Mouse (Mus musculus) lung, postnatal 0 days (tissue): ENCODE results near the gene Thop1. TPM values are rescaled to one million over a fixed set of nuclear protein-coding genes. Genes with fewer than 3 reads are reported as not detected.
A peak's percentile ranks its signal among the peaks of the same experiment; 100 is the strongest.

Experiments
- ATAC-seq: fragments of 200-750 bp; cut with Nextera tagmentation; 2 replicates; pipeline ENCODE4 v1.8.0; 2017; ENCODE audit warnings: moderate library complexity
- DNase-seq: peaks from one replicate; pipeline ENCODE4 v3.0.0-alpha.2; 2016; ENCODE audit warnings: low spot score
- H3K27ac ChIP-seq: fragments of 300-500 bp; sonication (generic); 2 replicates; pipeline ENCODE4 v1.5.1; 2014; ENCODE audit warnings: antibody characterized with exemption, mild to moderate bottlenecking, low read length, mixed read lengths
- H3K27me3 ChIP-seq: fragments of 300-500 bp; sonication (generic); replicated peaks from 2 replicates; pipeline ENCODE4 v1.6.1; 2014; ENCODE audit warnings: low read length, mixed read lengths; ENCODE audit not compliant: insufficient read depth
- H3K36me3 ChIP-seq: fragments of 300-500 bp; sonication (generic); 2 replicates; pipeline ENCODE4 v1.6.1; 2014; ENCODE audit warnings: low read length, mixed read lengths; ENCODE audit not compliant: insufficient read depth
- H3K4me1 ChIP-seq: fragments of 300-500 bp; sonication (generic); 2 replicates; pipeline ENCODE4 v1.6.1; 2014; ENCODE audit warnings: antibody characterized with exemption, low read depth, low read length, mixed read lengths; ENCODE audit not compliant: insufficient read depth
- H3K4me2 ChIP-seq: fragments of 300-500 bp; sonication (generic); replicated peaks from 2 replicates; pipeline ENCODE4 v1.6.1; 2014; ENCODE audit warnings: low read depth, mild to moderate bottlenecking, low read length, moderate library complexity, mixed read lengths
- H3K4me3 ChIP-seq: fragments of 300-500 bp; sonication (generic); 2 replicates; pipeline ENCODE4 v1.5.1; 2014; ENCODE audit warnings: low read depth, low read length
- H3K9ac ChIP-seq: fragments of 300-500 bp; sonication (generic); replicated peaks from 2 replicates; pipeline ENCODE4 v1.6.1; 2014; ENCODE audit warnings: low read depth, mild to moderate bottlenecking
- H3K9me3 ChIP-seq: fragments of 300-500 bp; sonication (generic); 2 replicates; pipeline ENCODE4 v1.6.1; 2016; ENCODE audit warnings: low read length, mixed read lengths
- CTCF ChIP-seq: IDR thresholded peaks from 2 replicates; pipeline ENCODE4 v1.5.1; 2016; ENCODE audit warnings: antibody characterized with exemption, mild to moderate bottlenecking
- EP300 ChIP-seq: IDR thresholded peaks from 2 replicates; pipeline ENCODE4 v1.6.1; 2016; ENCODE audit warnings: antibody characterized with exemption, mild to moderate bottlenecking, control low read depth
- WGBS: fragments of 180-500 bp; shearing (Covaris S2); extraction: QIAGEN DNeasy Blood & Tissue Kit; methylation state at CpG from one replicate; pipeline ENCODE4 v1.1.7; 2014; 5-methylcytosine and 5-hydroxymethylcytosine counted together
- polyA plus RNA-seq: library from polyadenylated mRNA; unstranded; fragments of >200 nt; fragmentation: Nextera tagmentation; extraction: Ambion mirVana; gene quantifications from 2 replicates; pipeline ENCODE4 v1.2.1, GENCODE M21; 2015

Gene Thop1
- polyA plus RNA-seq, 1 experiment from 2014 or later = 14.0 TPM

DNA sequence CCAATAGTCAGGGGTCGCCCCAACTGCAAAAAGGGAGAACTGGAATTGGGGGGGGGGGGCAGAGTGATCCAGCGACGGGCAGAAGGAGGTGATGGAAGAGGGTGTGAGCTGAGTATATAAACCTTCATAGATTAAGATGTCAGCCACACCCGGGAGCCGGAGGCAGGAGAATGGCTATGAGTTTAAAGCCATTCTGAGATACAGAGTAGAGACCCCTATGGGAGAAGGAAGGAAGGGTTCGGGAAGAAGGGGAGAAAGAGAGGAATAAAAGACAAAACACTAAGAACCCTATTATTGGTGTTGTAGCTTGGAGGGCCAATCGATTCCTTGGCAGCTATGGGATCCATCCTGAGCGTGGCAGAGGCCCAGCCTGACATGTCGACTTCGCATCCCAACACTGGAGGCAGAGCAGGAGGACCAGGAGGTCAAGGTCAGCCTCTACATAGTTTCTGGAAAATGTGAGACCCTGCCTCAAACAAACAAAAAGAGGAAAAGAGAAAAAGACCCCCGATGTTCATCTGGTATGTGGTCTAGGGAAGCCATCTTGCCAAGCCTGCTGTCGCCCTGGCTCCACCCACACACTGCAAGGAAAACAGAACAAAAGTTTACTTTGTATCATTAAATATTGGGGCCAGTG is 44.1 kb upstream of the Thop1 start, which contains the start of gene Diras1:
TSS of gene Diras1 (minus strand) at position 24 of the 637 bp plus-strand sequence.
- no peaks in the 10 kb centered on the region for H3K4me1 ChIP-seq
- TF ChIP-seq CTCF = no peak
- TF ChIP-seq EP300 = no peak
- no peak for ATAC-seq
- H3K9me3 ChIP-seq = no peaks in the 10 kb centered on the region
- H3K36me3 ChIP-seq = 0 out of 2 replicates have a peak, but pooled peaks cover 8% of the 10 kb centered on the region
- peak within 1 kb of the TSS; percentile 42; the same call in 1 of the 2 replicates for H3K4me2 ChIP-seq
- no peak within 1 kb of the TSS for H3K9ac ChIP-seq
- H3K4me3 ChIP-seq = no peak within 1 kb of the TSS
- WGBS = 43% methylated on average over 12 of the region's 12 CpGs
- H3K27me3 ChIP-seq = peaks cover 3% of the 10 kb centered on the region; the same call in 1 of the 2 replicates
- DNase-seq = no peak
- H3K27ac ChIP-seq = no peak within 1 kb of the TSS

DNA sequence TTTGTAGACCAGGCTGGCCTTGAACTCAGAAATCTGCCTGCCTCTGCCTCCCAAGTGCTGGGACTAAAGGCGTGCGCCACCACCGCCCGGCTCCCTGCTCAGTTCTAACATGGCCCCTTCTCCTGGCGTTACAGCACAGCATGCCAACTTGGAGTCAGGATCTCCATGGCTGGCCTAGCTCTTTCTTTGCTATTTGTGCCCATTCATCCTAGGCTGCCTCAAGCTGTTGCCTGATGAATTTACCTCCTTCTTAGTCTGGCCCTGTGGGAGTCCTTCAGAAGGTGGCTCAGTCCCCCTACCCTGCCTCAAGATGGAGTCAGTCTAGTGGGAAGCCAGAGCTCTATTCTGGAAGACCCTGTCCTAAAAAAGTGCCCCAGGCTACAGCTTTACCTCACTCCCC is 43.0 kb upstream of the Thop1 start:
- Histone ChIP-seq H3K27ac (no peak overlapping the region), H3K4me2 (no peak overlapping the region), H3K4me1 (no peaks in the 10 kb centered on the region), H3K36me3 (0 out of 2 replicates have a peak, but pooled peaks cover 10% of the 10 kb centered on the region), H3K27me3 (peaks cover 3% of the 10 kb centered on the region; the same call in 1 of the 2 replicates), H3K9me3 (no peaks in the 10 kb centered on the region), H3K9ac (no peak overlapping the region), H3K4me3 (no peak overlapping the region)
- 90% methylated on average over 5 of the region's 5 CpGs for WGBS
- TF ChIP-seq CTCF (no peak), EP300 (no peak)
- DNase-seq (no peak), ATAC-seq (no peak)

DNA sequence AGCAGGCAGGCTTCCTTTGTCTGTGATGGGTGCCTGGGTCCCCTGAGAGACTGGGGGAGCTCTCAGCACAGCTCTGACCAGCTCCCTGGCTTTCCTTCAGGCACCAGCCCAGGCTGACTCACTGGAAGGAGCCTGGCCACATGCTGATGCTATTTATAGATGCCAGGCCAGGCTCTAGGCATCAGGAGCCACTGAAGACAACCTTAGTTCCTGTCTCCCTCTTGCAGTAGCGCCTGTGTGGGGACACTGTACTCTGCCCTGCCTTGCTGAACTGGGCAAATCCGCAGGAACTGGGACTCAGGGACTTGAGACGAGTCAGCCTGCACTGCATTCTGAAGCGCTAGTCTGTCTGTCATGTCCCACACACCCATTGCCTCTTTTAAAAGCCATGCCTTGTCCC is 42.5 kb upstream of the Thop1 start:
- WGBS = 56% methylated on average over 4 of the region's 4 CpGs
- DNase-seq (no peak), ATAC-seq (no peak)
- H3K27ac ChIP-seq = no peak overlapping the region
- no peak overlapping the region for H3K4me3 ChIP-seq
- H3K36me3 ChIP-seq = 0 out of 2 replicates have a peak, but pooled peaks cover 10% of the 10 kb centered on the region
- H3K4me1 ChIP-seq = no peaks in the 10 kb centered on the region
- H3K27me3 ChIP-seq = 0 out of 2 replicates have a peak, but pooled peaks cover 3% of the 10 kb centered on the region
- H3K4me2 ChIP-seq = no peak overlapping the region
- no peaks in the 10 kb centered on the region for H3K9me3 ChIP-seq
- no peak overlapping the region for H3K9ac ChIP-seq
- TF ChIP-seq EP300 = no peak
- no peak for TF ChIP-seq CTCF

DNA sequence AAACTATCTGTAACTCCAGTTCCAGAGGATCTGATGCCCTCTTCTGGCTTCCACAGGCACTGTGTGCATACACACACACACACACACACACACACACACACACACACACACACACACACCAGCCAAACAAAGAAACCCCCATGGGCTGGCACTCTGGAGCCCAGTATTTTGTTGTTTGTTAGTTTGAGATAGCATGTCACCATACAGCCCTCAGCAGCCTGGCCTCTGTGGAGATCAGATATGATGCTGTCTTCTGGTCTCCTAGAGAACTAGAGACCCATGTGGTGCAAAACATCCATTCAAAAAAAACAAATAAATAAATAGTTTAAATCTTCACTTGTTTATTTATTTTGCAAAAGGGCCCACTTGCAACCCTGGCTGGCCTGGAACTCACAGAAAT is 41.6 kb upstream of the Thop1 start:
- H3K27me3 ChIP-seq = 0 out of 2 replicates have a peak, but pooled peaks cover 3% of the 10 kb centered on the region
- 0 out of 2 replicates have a peak, but pooled peaks cover 14% of the 10 kb centered on the region for H3K36me3 ChIP-seq
- TF ChIP-seq CTCF = no peak
- no peak for TF ChIP-seq EP300
- no peak for ATAC-seq
- no peaks in the 10 kb centered on the region for H3K9me3 ChIP-seq
- H3K4me1 ChIP-seq = no peaks in the 10 kb centered on the region
- no peak overlapping the region for H3K4me3 ChIP-seq
- H3K27ac ChIP-seq = no peak overlapping the region
- DNase-seq = no peak
- no peak overlapping the region for H3K9ac ChIP-seq
- H3K4me2 ChIP-seq = no peak overlapping the region

DNA sequence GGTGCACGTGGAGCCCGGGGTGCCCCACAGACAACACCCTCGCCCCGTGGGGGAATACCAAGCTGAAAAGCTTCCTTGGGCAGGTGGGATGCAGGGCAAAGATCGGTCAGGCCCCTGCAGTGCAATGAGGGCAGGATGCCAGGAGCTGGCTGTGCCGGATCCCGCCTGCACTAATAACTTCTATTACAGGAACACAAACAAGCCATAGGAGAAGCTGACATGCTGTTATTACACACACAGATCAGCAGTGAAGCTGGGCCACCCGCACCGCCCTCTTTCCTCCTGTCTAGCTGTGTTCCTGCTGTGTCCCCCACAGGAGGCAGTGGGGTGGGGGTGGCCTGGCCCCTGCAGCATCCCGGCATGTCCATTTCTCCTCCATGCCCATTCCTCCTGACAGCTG is 40.8 kb upstream of the Thop1 start:
- no peak overlapping the region for H3K27ac ChIP-seq
- 0 out of 2 replicates have a peak, but pooled peaks cover 3% of the 10 kb centered on the region for H3K27me3 ChIP-seq
- TF ChIP-seq EP300 = no peak
- TF ChIP-seq CTCF = no peak
- no peaks in the 10 kb centered on the region for H3K9me3 ChIP-seq
- no peak for DNase-seq
- no peak overlapping the region for H3K9ac ChIP-seq
- no peaks in the 10 kb centered on the region for H3K4me1 ChIP-seq
- no peak overlapping the region for H3K4me3 ChIP-seq
- 0 out of 2 replicates have a peak, but pooled peaks cover 14% of the 10 kb centered on the region for H3K36me3 ChIP-seq
- no peak for ATAC-seq
- H3K4me2 ChIP-seq = no peak overlapping the region
- 74% methylated on average over 8 of the region's 10 CpGs for WGBS

DNA sequence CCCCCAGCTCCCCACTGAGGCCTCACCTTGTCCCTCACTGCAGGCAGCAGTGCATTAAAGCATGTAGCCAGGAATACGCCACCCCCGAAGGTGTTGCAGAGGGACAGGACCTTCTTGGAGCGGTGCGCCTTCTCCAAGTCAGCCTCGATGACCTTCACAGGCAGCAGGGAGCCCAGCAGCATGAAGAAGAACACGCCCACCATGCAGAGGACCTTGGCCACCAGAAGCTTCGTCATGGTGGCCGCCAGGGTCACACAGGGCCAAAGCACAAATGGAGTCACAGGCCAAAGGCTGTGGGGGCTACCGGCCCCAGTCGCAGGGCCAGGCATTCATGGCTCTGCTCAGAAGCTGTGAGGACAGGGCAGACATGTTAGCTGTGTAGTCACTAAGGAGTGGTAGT is 36.2 kb upstream of the Thop1 start:
- Histone ChIP-seq H3K9me3 (no peaks in the 10 kb centered on the region), H3K36me3 (0 out of 2 replicates have a peak, but pooled peaks cover 14% of the 10 kb centered on the region), H3K27ac (no peak overlapping the region), H3K27me3 (no peaks in the 10 kb centered on the region), H3K4me3 (no peak overlapping the region), H3K4me2 (no peak overlapping the region), H3K9ac (no peak overlapping the region), H3K4me1 (no peaks in the 10 kb centered on the region)
- no peak for DNase-seq
- no peak for TF ChIP-seq EP300
- TF ChIP-seq CTCF = no peak
- 70% methylated on average over 10 of the region's 10 CpGs for WGBS
- no peak for ATAC-seq
